Mouse (Mus musculus): ENCODE results near the gene Tmem268. TPM values are rescaled to one million over a fixed set of nuclear protein-coding genes. Genes with fewer than 3 reads are reported as not detected.

Gene Tmem268
- polyA plus RNA-seq, 1 experiment from 2014 or later, result 3.8 TPM

DNA sequence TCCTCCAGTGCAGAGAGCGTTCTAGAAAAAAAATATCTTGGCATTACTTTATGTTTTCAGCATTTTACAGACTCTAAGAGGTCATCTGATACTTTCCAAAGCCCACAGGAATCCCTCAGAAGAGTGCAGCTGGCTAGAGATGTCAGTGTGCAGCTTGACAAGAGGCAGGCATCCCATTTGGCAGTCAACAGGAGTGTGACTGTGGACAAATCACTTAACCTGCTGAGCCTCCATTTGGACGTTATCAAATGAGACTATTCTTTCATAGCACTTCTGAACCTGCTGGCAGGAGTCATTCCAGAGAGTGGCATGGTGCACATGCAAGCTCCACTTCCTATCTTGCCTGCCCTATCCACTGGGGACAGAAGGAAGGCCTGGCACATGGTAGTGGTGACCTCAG is 16.4 kb upstream of the Tmem268 start:
- H3K9ac ChIP-seq (ENCODE audit: low read depth, low read length), result no peak overlapping the region
- H3K4me2 ChIP-seq (ENCODE audit: low read length), result no peak overlapping the region
- H3K4me1 ChIP-seq (ENCODE audit: control insufficient read depth, insufficient read depth, low read depth, low read length), result peaks cover 21% of the 10 kb centered on the region
- H3K36me3 ChIP-seq (ENCODE audit: control insufficient read depth, insufficient read depth, low read length), result no peaks in the 10 kb centered on the region
- no peak overlapping the region for H3K4me3 ChIP-seq (ENCODE audit: low read length)
- no peak overlapping the region for H3K27ac ChIP-seq (ENCODE audit: low read depth, low read length)
- ATAC-seq, result no peak
- no peaks in the 10 kb centered on the region for H3K27me3 ChIP-seq (replicated peaks; ENCODE audit: control insufficient read depth, insufficient read depth, low read length)
- H3K9me3 ChIP-seq (ENCODE audit: control insufficient read depth, low read length), result no peaks in the 10 kb centered on the region
- WGBS, result 68% methylated on average over 2 of the region's 2 CpGs

GRCm38 (mm10) chr4:63543746-63544493 is 14.7 kb upstream of the Tmem268 start:
- WGBS, result 60% methylated on average over 10 of the region's 10 CpGs
- H3K36me3 ChIP-seq (ENCODE audit: control insufficient read depth, insufficient read depth, low read length), result peaks cover 4% of the 10 kb centered on the region
- H3K27ac ChIP-seq (ENCODE audit: low read depth, low read length), result peak overlapping the region; percentile 75
- H3K9ac ChIP-seq (ENCODE audit: low read depth, low read length), result peak overlapping the region; percentile 96
- H3K4me3 ChIP-seq (ENCODE audit: low read length), result peak overlapping the region; percentile 86
- no peaks in the 10 kb centered on the region for H3K9me3 ChIP-seq (ENCODE audit: control insufficient read depth, low read length)
- H3K4me2 ChIP-seq (ENCODE audit: low read length), result peak overlapping the region; percentile 75
- H3K4me1 ChIP-seq (ENCODE audit: control insufficient read depth, insufficient read depth, low read depth, low read length), result peaks cover 24% of the 10 kb centered on the region
- no peaks in the 10 kb centered on the region for H3K27me3 ChIP-seq (replicated peaks; ENCODE audit: control insufficient read depth, insufficient read depth, low read length)
- peak; percentile 79 for ATAC-seq

- H3K4me1 ChIP-seq (ENCODE audit: control insufficient read depth, insufficient read depth, low read depth, low read length), result peaks cover 24% of the 10 kb centered on the region
- peak within 1 kb of the TSS; percentile 82 for H3K27ac ChIP-seq (ENCODE audit: low read depth, low read length)
- peak within 1 kb of the TSS; percentile 86 for H3K4me3 ChIP-seq (ENCODE audit: low read length)
- H3K9me3 ChIP-seq (ENCODE audit: control insufficient read depth, low read length), result no peaks in the 10 kb centered on the region
- peak within 1 kb of the TSS; percentile 75 for H3K4me2 ChIP-seq (ENCODE audit: low read length)
- 0% methylated on average over 45 of the region's 57 CpGs for WGBS
- peak within 1 kb of the TSS; percentile 96 for H3K9ac ChIP-seq (ENCODE audit: low read depth, low read length)
- no peaks in the 10 kb centered on the region for H3K27me3 ChIP-seq (replicated peaks; ENCODE audit: control insufficient read depth, insufficient read depth, low read length)
- peaks cover 11% of the 10 kb centered on the region for H3K36me3 ChIP-seq (ENCODE audit: control insufficient read depth, insufficient read depth, low read length)
- peak; percentile 97 for ATAC-seq
Observed at GRCm38 (mm10) chr4:63544494-63545230, 13.9 kb upstream of the Tmem268 start, which contains the start of gene Atp6v1g1. Gene Atp6v1g1, plus strand, starts transcription at chr4:63544772.

DNA sequence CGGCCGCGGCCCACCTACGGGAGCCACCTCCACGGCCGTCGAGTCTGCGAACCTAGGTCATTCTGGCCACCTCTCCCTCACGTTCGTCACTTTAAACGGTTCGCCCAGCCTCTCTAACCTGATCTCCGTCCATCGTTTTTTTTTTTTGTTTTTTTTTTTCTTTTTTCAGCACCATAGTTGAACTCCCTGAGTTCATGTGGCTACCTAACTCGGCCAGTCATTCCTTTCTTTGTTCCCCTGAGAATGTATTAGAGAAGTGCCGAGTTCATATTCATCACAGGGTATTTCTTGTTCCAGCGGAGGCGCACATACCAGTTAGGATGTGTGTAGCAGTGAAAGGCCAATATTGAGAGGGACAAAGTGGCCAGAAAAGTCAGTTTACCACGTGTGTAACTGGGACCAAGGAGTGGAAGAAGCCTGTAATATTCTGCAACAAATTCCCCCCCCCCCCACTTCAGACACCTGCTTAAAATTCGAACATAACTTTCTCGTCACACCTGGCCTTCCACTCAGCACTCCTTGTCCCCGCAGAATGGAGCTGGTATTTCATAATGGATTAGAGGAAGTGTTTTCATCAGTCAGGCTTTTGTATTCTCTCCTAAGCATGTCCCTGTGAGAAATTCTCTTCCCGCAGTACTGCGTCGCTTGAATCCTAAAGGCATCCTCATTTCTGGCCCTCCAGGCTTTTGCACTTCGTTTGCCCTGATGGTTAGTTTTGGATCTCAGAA is 13.2 kb upstream of the Tmem268 start:
- Histone ChIP-seq H3K27ac (ENCODE audit: low read depth, low read length) (peak overlapping the region; percentile 82), H3K4me3 (ENCODE audit: low read length) (peak overlapping the region; percentile 86), H3K4me2 (ENCODE audit: low read length) (peak overlapping the region; percentile 75), H3K27me3 (replicated peaks; ENCODE audit: control insufficient read depth, insufficient read depth, low read length) (no peaks in the 10 kb centered on the region), H3K4me1 (ENCODE audit: control insufficient read depth, insufficient read depth, low read depth, low read length) (peaks cover 24% of the 10 kb centered on the region), H3K9ac (ENCODE audit: low read depth, low read length) (peak overlapping the region; percentile 96), H3K9me3 (ENCODE audit: control insufficient read depth, low read length) (no peaks in the 10 kb centered on the region), H3K36me3 (ENCODE audit: control insufficient read depth, insufficient read depth, low read length) (peaks cover 12% of the 10 kb centered on the region)
- 11% methylated on average over 26 of the region's 26 CpGs for WGBS
- ATAC-seq, result no peak

DNA sequence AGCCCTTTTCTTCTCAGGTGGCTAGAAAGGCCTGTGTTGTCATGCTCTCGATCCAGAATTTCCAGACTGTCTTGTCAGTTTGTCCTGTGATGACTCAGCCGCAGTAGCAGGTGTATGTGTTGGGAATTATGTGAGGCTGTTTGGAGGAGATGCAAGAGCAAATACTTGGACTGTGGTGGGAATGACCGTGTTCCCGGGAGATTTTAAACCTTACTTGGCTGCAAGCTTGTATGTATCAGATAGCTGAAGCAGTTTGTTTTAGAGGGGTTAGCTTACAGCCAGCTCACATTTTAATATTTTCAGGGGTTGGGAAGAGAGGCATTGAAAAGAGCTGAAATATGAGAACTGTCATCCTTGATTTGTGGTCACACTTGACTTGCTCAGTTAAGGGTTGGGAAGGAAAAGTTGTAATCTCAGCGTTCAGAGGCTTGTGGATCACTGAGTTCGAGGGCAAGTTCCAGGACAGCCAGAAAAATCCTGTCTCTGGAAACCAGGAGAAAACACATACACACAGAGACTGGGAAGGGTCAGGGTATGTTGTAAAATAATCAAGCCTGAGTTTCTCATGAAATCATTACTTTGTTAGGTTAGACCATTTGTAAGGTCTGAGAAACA is 12.0 kb upstream of the Tmem268 start:
- H3K9me3 ChIP-seq (ENCODE audit: control insufficient read depth, low read length), result no peaks in the 10 kb centered on the region
- H3K27me3 ChIP-seq (replicated peaks; ENCODE audit: control insufficient read depth, insufficient read depth, low read length), result no peaks in the 10 kb centered on the region
- peaks cover 24% of the 10 kb centered on the region for H3K4me1 ChIP-seq (ENCODE audit: control insufficient read depth, insufficient read depth, low read depth, low read length)
- no peak for ATAC-seq
- peak overlapping the region; percentile 86; the same call in 1 of the 2 replicates for H3K4me3 ChIP-seq (ENCODE audit: low read length)
- no peak overlapping the region for H3K9ac ChIP-seq (ENCODE audit: low read depth, low read length)
- peak overlapping the region; percentile 75 for H3K4me2 ChIP-seq (ENCODE audit: low read length)
- H3K36me3 ChIP-seq (ENCODE audit: control insufficient read depth, insufficient read depth, low read length), result peaks cover 17% of the 10 kb centered on the region
- no peak overlapping the region for H3K27ac ChIP-seq (ENCODE audit: low read depth, low read length)
- 76% methylated on average over 6 of the region's 6 CpGs for WGBS

- Histone ChIP-seq H3K27ac (ENCODE audit: low read depth, low read length) (no peak overlapping the region), H3K4me1 (ENCODE audit: control insufficient read depth, insufficient read depth, low read depth, low read length) (peaks cover 24% of the 10 kb centered on the region), H3K27me3 (replicated peaks; ENCODE audit: control insufficient read depth, insufficient read depth, low read length) (no peaks in the 10 kb centered on the region), H3K9me3 (ENCODE audit: control insufficient read depth, low read length) (no peaks in the 10 kb centered on the region), H3K9ac (ENCODE audit: low read depth, low read length) (no peak overlapping the region), H3K4me3 (ENCODE audit: low read length) (no peak overlapping the region), H3K4me2 (ENCODE audit: low read length) (no peak overlapping the region), H3K36me3 (ENCODE audit: control insufficient read depth, insufficient read depth, low read length) (peaks cover 27% of the 10 kb centered on the region)
- 63% methylated on average over 1 of the region's 1 CpGs for whole genome bisulfite sequencing
- ATAC-seq, result no peak
Observed at GRCm38 (mm10) chr4:63547799-63548198, 10.8 kb upstream of the Tmem268 start.

- Histone ChIP-seq H3K4me1 (ENCODE audit: control insufficient read depth, insufficient read depth, low read depth, low read length) (peaks cover 24% of the 10 kb centered on the region), H3K4me2 (ENCODE audit: low read length) (no peak overlapping the region), H3K36me3 (ENCODE audit: control insufficient read depth, insufficient read depth, low read length) (peaks cover 30% of the 10 kb centered on the region), H3K27ac (ENCODE audit: low read depth, low read length) (no peak overlapping the region), H3K4me3 (ENCODE audit: low read length) (no peak overlapping the region), H3K9me3 (ENCODE audit: control insufficient read depth, low read length) (no peaks in the 10 kb centered on the region), H3K27me3 (replicated peaks; ENCODE audit: control insufficient read depth, insufficient read depth, low read length) (no peaks in the 10 kb centered on the region), H3K9ac (ENCODE audit: low read depth, low read length) (no peak overlapping the region)
- no peak for ATAC-seq
- 81% methylated on average over 3 of the region's 3 CpGs for WGBS
Observed at GRCm38 (mm10) chr4:63548491-63548890, 10.1 kb upstream of the Tmem268 start.

DNA sequence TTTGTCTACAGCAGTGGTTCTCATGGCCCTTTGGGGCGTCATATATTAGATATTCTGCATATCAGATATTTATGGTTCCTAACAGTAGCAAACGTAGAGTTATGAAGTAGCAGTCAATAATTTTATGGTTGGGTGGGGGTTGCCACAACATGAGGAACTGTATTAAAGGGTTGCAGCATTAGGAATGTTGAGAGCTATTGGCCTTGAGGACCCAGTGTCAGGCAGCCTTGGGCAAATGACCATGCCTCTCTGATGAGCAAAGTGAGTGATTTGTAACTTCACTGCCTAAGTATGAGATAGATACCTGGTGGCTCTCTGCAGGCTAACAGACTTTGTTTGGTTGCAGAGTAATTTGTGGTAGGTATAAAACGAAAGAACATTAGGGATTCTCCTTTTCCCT is 7.7 kb upstream of the Tmem268 start:
- 94% methylated on average over 3 of the region's 3 CpGs for WGBS
- no peak overlapping the region for H3K4me3 ChIP-seq (ENCODE audit: low read length)

More for the DNA sequence above, 7.7 kb upstream of the Tmem268 start:
- Histone ChIP-seq H3K27me3 (replicated peaks; ENCODE audit: control insufficient read depth, insufficient read depth, low read length) (no peaks in the 10 kb centered on the region), H3K4me1 (ENCODE audit: control insufficient read depth, insufficient read depth, low read depth, low read length) (peaks cover 16% of the 10 kb centered on the region), H3K9ac (ENCODE audit: low read depth, low read length) (no peak overlapping the region), H3K36me3 (ENCODE audit: control insufficient read depth, insufficient read depth, low read length) (peaks cover 32% of the 10 kb centered on the region), H3K9me3 (ENCODE audit: control insufficient read depth, low read length) (no peaks in the 10 kb centered on the region), H3K27ac (ENCODE audit: low read depth, low read length) (no peak overlapping the region), H3K4me2 (ENCODE audit: low read length) (no peak overlapping the region)
- ATAC-seq, result no peak
